Mouse (Mus musculus): ENCODE measurements at regions not wholly inside any gene's neighbourhood (a gene's known extent, or its start where the extent isn't known, plus 50 kb on each side); places are given as distances from the start of the nearest gene placed in this dataset.

- TF ChIP-seq POLR2A (IDR thresholded peaks at IDR 0.05; ENCODE audit: low read depth, low read length) = no peak
- TF ChIP-seq CTCF (conservative IDR thresholded peaks at IDR 0.05; ENCODE audit: insufficient read depth, insufficient read length, low read depth, low read length) = no peak
Measured at GRCm38 (mm10) chr14:44912740-44913139, 53.6 kb upstream of the Ptgdr start.
